Mouse (Mus musculus) heart, embryonic 14.5 days (tissue): Measurements from ENCODE around the gene Ascc2. TPM values are rescaled to one million over a fixed set of nuclear protein-coding genes. Genes with fewer than 3 reads are reported as not detected.
A peak's percentile ranks its signal among the peaks of the same experiment; 100 is the strongest.
"Not testable (repeated sequence)": the region's sequence is repeated elsewhere in the genome, so short reads cannot be mapped to it uniquely, and the experiment has no call there.

Experiments
- ATAC-seq: fragments of 200-750 bp; cut with Nextera tagmentation; 2 replicates; pipeline ENCODE4 v1.8.0; 2017; ENCODE audit warnings: low read depth, moderate TSS enrichment; ENCODE audit not compliant: insufficient number of reproducible peaks, insufficient read depth, low FRiP score
- H3K27ac ChIP-seq, 2 experiments: fragments of 200-500 bp in 1 of 2; fragments of 300-500 bp in 1 of 2; sonication (generic) in 1 of 2; replicated peaks in 1 of 2; 2 replicates each; pipeline ENCODE4 v1.5.1; 2012 to 2014; ENCODE audit warnings: low read depth in 2 of 2, low read length in 2 of 2, control low read depth in 1 of 2, mild to moderate bottlenecking in 1 of 2, mixed read lengths in 1 of 2; ENCODE audit not compliant: control insufficient read depth in 1 of 2, insufficient read depth in 1 of 2
- H3K27me3 ChIP-seq: fragments of 300-500 bp; sonication (generic); 2 replicates; pipeline ENCODE4 v1.6.1; 2014; ENCODE audit warnings: mild to moderate bottlenecking, low read length, control low read depth; ENCODE audit not compliant: control insufficient read depth, insufficient read depth
- H3K36me3 ChIP-seq: fragments of 300-500 bp; sonication (generic); 2 replicates; pipeline ENCODE4 v1.6.1; 2014; ENCODE audit warnings: mild to moderate bottlenecking, control low read depth, low read length, mixed read lengths; ENCODE audit not compliant: control insufficient read depth, insufficient read depth
- H3K4me1 ChIP-seq, 2 experiments: fragments of 200-500 bp in 1 of 2; fragments of 300-500 bp in 1 of 2; sonication (generic) in 1 of 2; 2 replicates each; pipeline ENCODE4 v1.6.1; 2012 to 2014; ENCODE audit warnings: low read length in 2 of 2, control low read depth in 1 of 2, mixed read lengths in 1 of 2; ENCODE audit not compliant: control insufficient read depth in 2 of 2, insufficient read depth in 2 of 2
- H3K4me2 ChIP-seq: fragments of 300-500 bp; sonication (generic); 2 replicates; pipeline ENCODE4 v1.6.1; 2014; ENCODE audit warnings: mild to moderate bottlenecking, low read length
- H3K4me3 ChIP-seq, 2 experiments: fragments of 200-500 bp in 1 of 2; fragments of 300-500 bp in 1 of 2; sonication (generic) in 1 of 2; 2 replicates each; pipeline ENCODE4 v1.5.1; 2012 to 2014; ENCODE audit warnings: low read length in 2 of 2, mild to moderate bottlenecking in 2 of 2, control low read depth in 1 of 2, low read depth in 1 of 2, moderate library complexity in 1 of 2; ENCODE audit not compliant: control insufficient read depth in 1 of 2, insufficient read depth in 1 of 2
- H3K9ac ChIP-seq: fragments of 300-500 bp; sonication (generic); 2 replicates; pipeline ENCODE4 v1.6.1; 2014; ENCODE audit warnings: mild to moderate bottlenecking, low read length
- H3K9me3 ChIP-seq: fragments of 300-500 bp; sonication (generic); 2 replicates; pipeline ENCODE4 v1.6.1; 2016; ENCODE audit warnings: low read length, control low read depth; ENCODE audit not compliant: control insufficient read depth
- WGBS: fragments of 180-500 bp; shearing (Covaris S2); extraction: QIAGEN DNeasy Blood & Tissue Kit; methylation state at CpG from one replicate; pipeline ENCODE4 v1.1.7; 2014; 5-methylcytosine and 5-hydroxymethylcytosine counted together
- polyA plus RNA-seq: library from polyadenylated mRNA; unstranded; fragments of >200 nt; fragmentation: Nextera tagmentation; extraction: Ambion mirVana; gene quantifications from 2 replicates; pipeline ENCODE4 v1.2.1, GENCODE M21; 2014

The Ascc2 gene
- polyA plus RNA-seq, 1 experiment from 2014 or later: 19.0 TPM

GRCm38 (mm10) chr11:4633420-4633819 is 4.1 kb upstream of the Ascc2 start:
- Histone ChIP-seq H3K4me3 (no peak overlapping the region), H3K9ac (no peak overlapping the region), H3K4me2 (no peak overlapping the region), H3K27ac (no peak overlapping the region), H3K36me3 (no peaks in the 10 kb centered on the region), H3K27me3 (no peaks in the 10 kb centered on the region), H3K4me1 (peaks cover 10 to 27% of the 10 kb centered on the region in 2 experiments), H3K9me3 (no peaks in the 10 kb centered on the region)
- no peak for ATAC-seq
- 68% methylated on average over 2 of the region's 2 CpGs for WGBS

- H3K4me2 ChIP-seq: no peak overlapping the region
- H3K36me3 ChIP-seq: no peaks in the 10 kb centered on the region
- ATAC-seq: no peak
- 50% methylated on average over 5 of the region's 5 CpGs for WGBS
- H3K27me3 ChIP-seq: no peaks in the 10 kb centered on the region
- H3K27ac ChIP-seq: no peak overlapping the region
- H3K4me3 ChIP-seq: no peak overlapping the region
- peaks cover 10 to 34% of the 10 kb centered on the region in 2 experiments for H3K4me1 ChIP-seq
- H3K9ac ChIP-seq: no peak overlapping the region
- no peaks in the 10 kb centered on the region for H3K9me3 ChIP-seq
Observed at GRCm38 (mm10) chr11:4634395-4634794, 3.2 kb upstream of the Ascc2 start.

GRCm38 (mm10) chr11:4636782-4637342 is 685 bp upstream of the Ascc2 start:
- Histone ChIP-seq H3K4me2 (peak overlapping the region; percentile 90), H3K36me3 (no peaks in the 10 kb centered on the region; the same call in 1 of the 2 replicates), H3K9me3 (no peaks in the 10 kb centered on the region), H3K9ac (peak overlapping the region; percentile 82; the same call in 1 of the 2 replicates), H3K4me1 (peaks cover 0 to 15% of the 10 kb centered on the region in 2 experiments; a peak in 2 of 4 replicates), H3K27me3 (no peaks in the 10 kb centered on the region), H3K4me3 (peak overlapping the region in 1 of 2 experiments; percentile 88; a peak in 3 of 4 replicates), H3K27ac (peak overlapping the region; percentile 46 to 65; a peak in 2 of 4 replicates)
- 57% methylated on average over 5 of the region's 5 CpGs for WGBS
- ATAC-seq: no peak

GRCm38 (mm10) chr11:4638261-4638660 is 714 bp downstream of the Ascc2 start:
- peak overlapping the region; percentile 90 for H3K4me2 ChIP-seq
- H3K27ac ChIP-seq: peak overlapping the region in 1 of 2 experiments; percentile 65; a peak in 1 of 4 replicates
- 10% methylated on average over 7 of the region's 7 CpGs for WGBS
- ATAC-seq: no peak
- H3K36me3 ChIP-seq: peaks cover 8% of the 10 kb centered on the region; the same call in 1 of the 2 replicates
- H3K9me3 ChIP-seq: no peaks in the 10 kb centered on the region
- no peaks in the 10 kb centered on the region for H3K27me3 ChIP-seq
- H3K4me3 ChIP-seq: peak overlapping the region; percentile 83 to 88
- peak overlapping the region; percentile 82 for H3K9ac ChIP-seq
- peaks cover 0 to 15% of the 10 kb centered on the region in 2 experiments; a peak in 2 of 4 replicates for H3K4me1 ChIP-seq

- no peaks in the 10 kb centered on the region for H3K9me3 ChIP-seq
- H3K4me3 ChIP-seq: no peak overlapping the region
- no peak for ATAC-seq
- peaks cover 14% of the 10 kb centered on the region for H3K36me3 ChIP-seq
- peaks cover 0 to 15% of the 10 kb centered on the region in 2 experiments; a peak in 2 of 4 replicates for H3K4me1 ChIP-seq
- H3K27me3 ChIP-seq: no peaks in the 10 kb centered on the region
- H3K27ac ChIP-seq: no peak overlapping the region
- H3K9ac ChIP-seq: no peak overlapping the region
- H3K4me2 ChIP-seq: no peak overlapping the region
Observed at GRCm38 (mm10) chr11:4641185-4641584, 3.6 kb downstream of the Ascc2 start.

GRCm38 (mm10) chr11:4643722-4644121 is 6.2 kb downstream of the Ascc2 start:
- no peaks in the 10 kb centered on the region for H3K9me3 ChIP-seq
- H3K4me3 ChIP-seq: no peak overlapping the region
- peaks cover 39% of the 10 kb centered on the region for H3K36me3 ChIP-seq
- 61% methylated on average over 5 of the region's 5 CpGs for WGBS
- H3K27me3 ChIP-seq: no peaks in the 10 kb centered on the region
- H3K9ac ChIP-seq: peak overlapping the region; percentile 16; the same call in 1 of the 2 replicates
- no peak overlapping the region for H3K27ac ChIP-seq
- peaks cover 0 to 5% of the 10 kb centered on the region in 2 experiments; a peak in 2 of 4 replicates for H3K4me1 ChIP-seq
- no peak overlapping the region for H3K4me2 ChIP-seq
- ATAC-seq: no peak

GRCm38 (mm10) chr11:4645180-4645579 is 7.6 kb downstream of the Ascc2 start:
- not testable (repeated sequence) for H3K4me1 ChIP-seq, H3K9ac ChIP-seq, H3K27ac ChIP-seq, H3K4me3 ChIP-seq, ATAC-seq, H3K4me2 ChIP-seq, H3K9me3 ChIP-seq, H3K27me3 ChIP-seq
- H3K36me3 ChIP-seq: peaks cover 54% of the 10 kb centered on the region
- WGBS: 92% methylated on average over 4 of the region's 6 CpGs

- H3K27me3 ChIP-seq: no peaks in the 10 kb centered on the region
- ATAC-seq: no peak
- WGBS: 91% methylated on average over 9 of the region's 9 CpGs
- H3K9me3 ChIP-seq: no peaks in the 10 kb centered on the region
- H3K36me3 ChIP-seq: peaks cover 62% of the 10 kb centered on the region
- no peak overlapping the region for H3K27ac ChIP-seq
- H3K4me3 ChIP-seq: no peak overlapping the region
- H3K9ac ChIP-seq: no peak overlapping the region
- H3K4me2 ChIP-seq: no peak overlapping the region
- H3K4me1 ChIP-seq: no peaks in the 10 kb centered on the region
Observed at GRCm38 (mm10) chr11:4646409-4646808, 8.9 kb downstream of the Ascc2 start.
